Mouse (Mus musculus) left cerebral cortex, adult 18-20 months (tissue): ENCODE data around the gene Palld. TPM values are rescaled to one million over a fixed set of nuclear protein-coding genes. Genes with fewer than 3 reads are reported as not detected.

Experiments
- DNase-seq, 2 experiments: peaks; one replicate each; pipeline ENCODE4 v3.0.0; 2021 to 2022; ENCODE audit warnings: low spot score in 2 of 2, mixed read lengths in 1 of 2
- total RNA-seq, 2 experiments: library from RNA; stranded (reverse); gene quantifications; 2 replicates each; pipeline ENCODE4 v1.2.3; 2021

The Palld gene
- total RNA-seq, 2 experiments from 2014 or later: 3.8 to 4.4 TPM

DNA sequence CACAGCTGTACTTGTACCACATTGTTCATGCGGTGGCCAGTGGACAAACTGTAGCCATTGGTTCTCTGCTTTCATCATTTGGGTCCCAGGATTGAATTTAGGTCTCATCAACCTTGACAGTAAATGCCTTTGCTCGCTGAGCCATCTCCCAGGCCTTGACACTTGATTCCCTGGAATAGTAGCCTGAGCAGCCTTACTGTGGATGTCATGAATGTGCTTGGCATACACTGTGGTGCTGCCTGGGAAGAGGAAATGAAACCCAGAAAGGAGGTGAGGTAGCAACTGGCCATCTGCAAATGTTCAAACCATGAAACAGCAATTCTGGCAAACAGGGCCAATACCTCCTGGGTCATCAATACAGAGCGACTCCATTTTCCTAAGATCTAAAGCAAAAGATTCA is 34.0 kb downstream of the Palld start:
- no peak for DNase-seq

DNA sequence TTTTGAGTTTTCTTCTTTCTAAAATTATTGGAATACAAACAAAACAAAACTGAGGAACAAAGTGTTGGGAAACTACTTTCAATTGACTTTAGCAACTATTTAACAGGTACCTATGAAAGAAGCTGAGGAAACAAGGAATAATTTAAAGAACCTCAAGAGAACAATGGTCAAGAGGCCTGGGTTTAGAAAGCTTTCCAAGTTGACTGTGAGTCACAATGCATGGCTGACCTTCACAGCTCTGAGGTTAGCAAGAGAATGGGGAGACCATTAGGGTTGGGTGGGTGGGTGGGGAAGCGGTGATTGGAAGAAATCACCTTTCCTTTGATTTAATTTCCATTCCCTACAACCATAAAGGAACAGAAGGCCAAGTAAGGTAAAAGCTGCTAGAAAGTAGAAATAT is 35.6 kb downstream of the Palld start:
- DNase-seq: no peak

DNA sequence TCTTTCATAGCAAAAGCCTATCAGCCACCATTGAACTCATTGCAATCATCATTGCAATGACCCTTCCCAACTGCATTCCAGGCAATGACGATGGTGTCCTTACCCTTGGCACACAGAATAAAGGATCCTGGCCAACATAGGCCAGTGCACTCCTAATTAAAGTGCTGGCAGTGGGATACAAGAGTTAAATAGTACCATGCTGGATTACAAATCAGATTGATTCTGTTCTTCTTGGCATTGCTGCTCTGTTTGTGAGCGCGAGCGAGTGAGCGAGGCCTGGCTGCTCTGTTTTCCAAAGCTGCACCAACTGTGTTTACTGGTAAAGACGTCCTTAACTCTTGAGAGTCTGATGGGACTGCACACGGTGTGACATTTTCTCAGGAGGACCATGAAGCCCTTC is 37.1 kb downstream of the Palld start:
- no peak for DNase-seq

DNA sequence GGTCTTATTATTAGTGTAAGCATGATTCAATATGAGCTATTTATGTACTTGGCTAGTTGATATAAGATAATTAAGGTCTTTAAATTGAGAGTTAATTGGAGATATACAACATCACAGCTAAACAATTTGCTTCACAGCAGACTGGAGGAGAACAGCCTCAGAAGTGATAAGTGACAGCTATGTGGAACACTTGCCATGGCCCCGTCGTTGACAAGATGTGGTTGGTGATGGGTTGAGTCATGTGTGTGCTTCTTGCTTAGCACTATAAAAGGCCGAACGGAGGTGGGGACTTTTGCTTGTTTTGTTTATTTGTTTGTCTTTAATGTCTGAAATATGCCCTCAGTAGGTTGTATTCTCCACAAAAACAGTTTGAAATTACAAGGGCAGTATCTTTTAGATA is 51.2 kb downstream of the Palld start:
- no peak for DNase-seq

DNA sequence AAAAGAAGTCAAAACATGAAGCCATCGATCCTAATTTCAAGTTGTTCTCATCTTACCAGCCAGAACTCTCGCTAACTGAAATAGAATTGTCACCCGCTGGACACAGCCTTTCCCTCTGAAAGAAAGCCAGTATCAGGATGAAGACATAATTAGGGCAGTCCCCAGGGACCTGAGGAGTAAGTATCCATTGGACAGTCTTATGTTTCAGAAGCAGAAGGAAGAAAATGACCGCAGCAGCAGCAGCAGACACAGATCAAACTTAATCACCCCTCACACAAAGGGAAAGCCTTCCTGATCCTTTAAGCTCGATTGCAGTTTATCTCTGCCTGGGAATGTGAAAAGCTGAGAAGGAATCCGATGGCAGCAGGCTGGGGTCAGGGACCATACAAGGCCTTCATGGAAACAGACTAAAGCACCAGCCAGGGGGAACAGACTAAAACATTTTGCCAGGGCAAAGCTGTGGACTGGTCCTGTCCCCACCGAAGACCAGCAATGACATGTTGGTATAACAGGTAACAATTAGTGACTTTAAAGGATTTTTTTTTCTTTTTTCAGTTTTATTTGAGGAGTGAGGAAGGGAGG is 53.8 kb downstream of the Palld start:
- DNase-seq: no peak

DNA sequence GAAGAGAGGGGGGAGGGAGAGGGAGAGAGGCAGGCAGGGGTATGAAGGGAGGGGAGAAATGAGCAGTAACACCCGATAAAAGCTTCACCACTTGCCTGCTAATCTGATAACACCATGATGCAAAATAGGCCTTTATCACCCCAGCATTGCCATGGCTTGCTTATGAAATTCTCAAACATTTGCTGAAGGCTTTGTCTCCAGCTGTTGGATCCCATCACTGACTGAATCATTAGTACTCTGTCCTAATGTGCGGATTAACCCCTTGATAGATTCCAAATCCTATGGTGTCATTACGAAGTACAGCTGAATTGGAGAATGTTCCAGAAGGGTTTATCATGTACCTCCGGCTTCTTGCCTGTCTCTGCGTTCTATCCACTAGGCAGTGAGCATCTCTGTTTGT is 55.0 kb downstream of the Palld start:
- no peak for DNase-seq

DNA sequence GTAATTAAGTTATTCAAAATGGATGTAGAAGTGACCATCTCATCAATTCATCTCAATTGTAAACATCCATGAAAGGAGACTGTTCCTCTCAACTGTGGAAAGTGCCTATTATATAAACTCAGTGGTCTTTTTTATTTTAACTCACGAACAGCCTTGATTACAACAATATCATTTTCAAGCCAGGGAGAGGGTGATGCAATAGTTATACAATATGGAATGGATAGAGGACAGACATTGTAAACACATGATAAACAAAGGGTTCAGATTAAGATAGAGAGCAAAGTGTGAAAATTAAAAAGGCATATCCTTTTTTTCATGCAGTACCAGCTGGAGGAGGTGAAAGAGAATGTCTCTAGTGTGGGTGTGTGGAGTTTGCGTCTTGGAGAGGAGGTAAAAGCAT is 57.5 kb downstream of the Palld start:
- DNase-seq: no peak

DNA sequence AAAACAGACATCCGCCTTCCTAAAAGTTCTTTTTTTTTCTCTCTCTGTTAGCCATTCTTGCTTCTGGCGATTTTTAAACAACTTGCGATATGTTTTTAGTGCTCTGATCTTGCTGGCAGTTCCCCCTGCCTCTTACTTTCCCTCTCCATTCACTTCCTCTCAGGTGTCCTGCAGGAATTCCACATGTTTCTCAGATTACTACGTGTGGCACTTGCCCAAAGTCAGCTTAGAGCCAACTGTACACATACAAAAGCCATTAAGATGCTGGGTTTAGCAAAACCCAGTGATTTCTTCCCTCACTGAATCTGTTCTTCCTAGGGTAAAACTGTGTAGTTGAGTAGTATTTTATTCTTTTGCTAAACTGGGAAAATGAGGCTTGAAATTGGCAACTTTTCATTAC is 57.9 kb downstream of the Palld start:
- no peak for DNase-seq

DNA sequence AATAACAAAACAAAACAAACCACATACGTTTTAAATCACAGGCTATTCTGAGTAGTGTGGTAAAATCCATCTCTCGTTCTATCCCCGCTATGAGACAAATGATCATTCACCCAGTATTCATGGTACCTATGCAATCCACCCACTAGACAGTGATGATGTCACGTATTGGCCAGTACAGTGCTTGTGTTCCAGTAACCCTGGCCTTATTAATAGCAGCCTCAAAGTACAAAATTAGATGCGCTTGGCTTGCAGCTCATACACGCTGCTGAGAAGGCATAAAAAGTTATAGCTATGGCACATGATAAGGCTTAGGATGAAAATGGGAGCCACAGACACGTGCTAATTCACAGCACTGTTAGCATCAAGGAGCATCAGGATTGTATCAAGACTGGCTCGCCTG is 58.7 kb downstream of the Palld start:
- DNase-seq: no peak

DNA sequence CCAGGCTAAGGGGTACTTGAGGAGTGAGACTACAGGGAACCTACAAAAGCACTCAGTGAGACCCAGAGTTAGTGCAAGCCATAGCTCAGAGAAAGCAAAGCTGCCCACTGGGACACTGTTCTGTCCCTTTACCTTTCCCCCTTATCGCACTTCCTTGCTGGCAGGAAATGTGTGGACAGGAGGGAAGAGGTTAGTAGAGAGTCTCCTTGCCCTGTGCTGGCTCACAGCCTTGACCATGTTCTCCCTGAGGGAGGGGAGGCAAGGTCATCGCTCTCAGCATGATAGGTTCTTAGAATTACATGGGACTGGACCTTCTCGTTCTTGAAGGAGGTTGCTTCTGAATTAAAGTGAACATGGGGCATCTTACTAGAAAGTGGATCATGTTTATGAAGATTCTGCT is 69.3 kb downstream of the Palld start:
- no peak for DNase-seq

DNA sequence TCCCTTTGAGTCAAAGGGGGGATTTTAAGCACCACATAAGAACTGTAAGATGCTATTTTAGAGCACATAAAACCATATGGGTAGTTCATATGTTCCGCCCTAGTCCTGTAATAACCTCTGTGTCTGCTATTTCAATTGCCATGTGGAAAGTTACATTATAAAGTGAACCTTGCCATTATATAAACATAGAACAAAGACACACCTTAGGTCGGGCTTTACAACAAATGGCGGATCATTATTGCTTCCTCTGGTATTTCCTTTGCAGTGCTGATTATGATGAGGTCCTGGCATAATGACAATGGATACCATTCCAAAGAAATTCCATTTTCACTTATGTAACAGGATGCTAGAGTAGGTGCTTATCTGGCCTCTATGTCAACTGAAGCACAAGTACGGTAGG is 70.5 kb downstream of the Palld start:
- no peak for DNase-seq

DNA sequence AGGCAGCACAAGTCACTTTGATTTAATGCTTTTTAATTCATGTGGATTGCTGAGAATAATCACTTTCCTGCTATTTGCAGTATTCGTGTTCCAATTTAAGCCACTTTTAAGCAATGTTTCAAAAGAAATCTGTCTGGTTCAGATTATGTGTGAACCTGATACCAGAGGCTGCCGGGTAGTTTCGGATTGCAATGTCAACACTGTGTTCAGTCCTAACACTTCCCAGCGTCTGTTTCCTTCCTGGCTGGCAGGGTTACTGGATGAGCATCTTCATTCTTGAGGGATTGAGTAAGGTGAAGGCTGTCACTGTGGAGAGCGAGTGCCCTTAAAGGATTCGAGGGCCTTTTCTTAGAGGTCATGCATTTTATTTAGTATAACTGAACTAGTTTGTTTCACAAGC is 71.7 kb downstream of the Palld start:
- no peak for DNase-seq

DNA sequence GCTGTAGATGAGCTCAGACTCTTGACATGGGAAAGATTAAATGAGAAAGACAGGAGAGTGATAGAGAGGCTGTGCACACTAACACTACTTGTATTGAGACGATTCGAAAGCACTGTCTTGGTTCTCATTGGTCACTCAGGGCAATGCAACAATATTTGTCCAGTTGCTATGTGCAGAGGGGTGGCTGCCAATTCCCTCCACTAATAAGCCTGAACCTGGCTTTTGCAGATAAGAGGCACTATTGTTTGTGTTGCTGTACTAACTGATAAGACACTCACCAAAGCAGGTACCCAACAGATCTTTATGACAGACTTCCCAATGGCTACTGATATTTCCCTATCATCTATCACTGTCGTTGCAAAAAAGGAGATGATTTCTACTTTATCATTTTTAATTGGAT is 77.9 kb downstream of the Palld start:
- no peak for DNase-seq

DNA sequence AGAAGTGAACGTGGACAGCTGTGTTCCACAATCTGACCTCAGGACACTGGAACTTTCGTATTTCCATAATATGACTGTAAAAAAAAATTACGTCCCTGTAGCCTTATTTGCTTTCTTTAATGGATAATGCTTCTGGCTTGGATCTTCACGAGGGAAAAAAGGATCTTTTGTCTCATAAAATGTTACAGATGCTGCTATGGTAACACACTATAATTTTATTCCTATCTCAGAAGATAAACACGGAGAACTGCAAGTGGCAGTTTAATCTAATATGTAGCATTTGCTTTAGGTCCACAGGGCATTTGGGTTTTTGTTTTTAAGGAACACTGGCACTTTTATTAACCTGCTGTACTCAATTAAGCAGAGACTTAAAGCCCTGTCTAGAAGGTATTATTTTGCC is 79.3 kb downstream of the Palld start:
- DNase-seq: no peak

DNA sequence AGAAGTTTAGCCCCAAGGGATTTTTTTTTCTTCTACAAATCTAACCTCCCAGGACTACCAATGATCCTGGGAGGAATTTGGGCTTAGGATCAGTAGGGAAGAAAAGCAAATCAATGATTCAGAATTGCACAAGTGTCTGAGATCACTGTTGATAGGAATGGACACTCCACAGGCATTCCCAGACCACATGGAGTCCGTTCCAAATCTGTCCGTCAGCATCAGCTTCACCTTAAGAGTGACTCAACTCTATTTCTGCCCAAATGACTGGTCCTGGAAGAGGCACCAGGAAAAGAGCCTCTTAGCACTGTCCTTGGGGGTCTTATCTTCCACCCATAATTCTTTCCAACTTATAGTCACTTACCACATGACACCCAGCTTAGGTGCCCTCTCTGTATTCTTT is 98.7 kb downstream of the Palld start:
- DNase-seq: no peak

DNA sequence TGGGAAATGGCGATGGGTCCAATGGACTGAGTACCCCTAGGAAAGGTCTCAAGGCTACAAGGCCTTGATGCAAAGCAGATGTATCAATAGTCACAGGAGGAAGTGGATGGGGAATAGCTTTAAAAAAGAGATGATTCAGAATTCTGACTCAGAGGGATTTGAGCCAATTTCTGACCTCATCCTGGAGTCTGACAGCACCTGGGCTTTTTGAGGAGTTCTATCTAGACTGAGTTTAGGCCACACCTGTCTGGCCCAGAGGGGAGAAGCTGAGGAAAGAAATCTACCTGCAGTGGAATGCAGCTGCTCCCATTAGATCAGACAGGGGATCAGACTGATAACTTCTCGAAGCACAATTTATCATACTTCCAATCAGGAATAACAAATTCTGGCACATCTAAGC is 99.7 kb downstream of the Palld start:
- DNase-seq: no peak

DNA sequence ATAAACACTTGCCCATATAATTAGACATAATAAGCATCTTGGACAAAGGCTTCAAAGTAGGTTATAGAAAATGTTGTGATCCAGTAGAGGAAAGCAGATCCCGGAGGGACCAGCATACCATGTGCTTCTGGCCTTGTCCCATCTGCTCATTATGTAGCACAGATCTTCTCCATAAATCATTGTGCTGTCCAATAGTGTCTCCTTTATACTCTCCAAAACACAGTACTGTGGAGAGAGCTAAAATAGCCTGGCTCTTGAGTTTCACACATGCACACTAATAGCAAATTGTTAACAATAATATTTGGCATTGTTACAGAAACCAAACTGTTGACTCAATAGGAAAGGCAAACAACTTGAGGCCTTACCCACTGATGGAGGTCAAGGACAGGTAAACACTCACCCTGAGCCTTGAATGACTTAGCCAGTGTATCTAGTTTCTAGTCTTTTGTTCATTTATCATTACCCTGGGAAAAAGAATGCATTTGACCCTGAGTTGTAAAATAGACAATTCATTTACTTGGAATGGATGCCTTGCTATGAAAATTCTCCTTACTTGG is 105.0 kb downstream of the Palld start:
- no peak for DNase-seq

DNA sequence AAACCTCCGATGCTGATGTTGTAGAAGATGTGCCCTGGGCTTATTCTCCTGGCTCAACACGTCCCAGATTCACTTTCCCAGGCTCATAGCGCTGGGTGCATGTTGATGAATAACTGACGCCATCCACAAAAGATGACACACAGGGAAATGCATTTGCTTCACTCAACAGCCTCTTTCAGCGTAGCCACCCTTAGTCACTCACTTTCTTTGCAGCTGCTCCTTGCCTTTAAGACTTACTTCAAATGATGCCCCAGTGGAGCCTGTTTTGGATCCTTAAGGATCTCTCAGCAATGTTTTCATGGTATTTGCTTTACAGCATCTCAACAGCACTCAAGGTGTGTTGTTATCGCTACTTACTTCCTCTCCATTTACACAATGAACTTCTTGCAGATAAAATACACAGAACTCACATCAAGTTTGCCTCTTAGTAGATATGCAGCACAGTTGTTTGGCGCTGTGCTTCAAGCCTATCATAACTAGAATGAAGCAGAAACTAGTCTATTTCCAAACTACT is 105.9 kb downstream of the Palld start:
- no peak for DNase-seq

DNA sequence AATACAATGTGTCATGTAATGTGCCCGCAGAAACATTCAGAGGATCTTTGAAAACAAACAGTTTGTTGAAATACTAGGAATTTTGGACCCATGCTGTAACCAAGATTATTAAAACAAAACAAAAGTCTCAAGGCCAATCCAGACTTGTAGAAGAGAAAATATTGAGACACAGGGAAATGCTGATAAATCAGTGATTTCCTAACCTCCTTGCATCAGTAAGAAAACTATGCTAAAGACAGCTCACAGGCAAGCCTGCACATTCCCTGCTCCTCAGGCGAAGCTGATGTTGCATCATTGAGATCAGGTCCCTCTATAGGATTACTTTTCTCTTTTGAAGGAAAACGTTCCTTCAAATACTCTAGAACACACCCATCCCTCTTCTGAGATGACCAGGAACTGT is 112.5 kb downstream of the Palld start:
- DNase-seq: no peak

DNA sequence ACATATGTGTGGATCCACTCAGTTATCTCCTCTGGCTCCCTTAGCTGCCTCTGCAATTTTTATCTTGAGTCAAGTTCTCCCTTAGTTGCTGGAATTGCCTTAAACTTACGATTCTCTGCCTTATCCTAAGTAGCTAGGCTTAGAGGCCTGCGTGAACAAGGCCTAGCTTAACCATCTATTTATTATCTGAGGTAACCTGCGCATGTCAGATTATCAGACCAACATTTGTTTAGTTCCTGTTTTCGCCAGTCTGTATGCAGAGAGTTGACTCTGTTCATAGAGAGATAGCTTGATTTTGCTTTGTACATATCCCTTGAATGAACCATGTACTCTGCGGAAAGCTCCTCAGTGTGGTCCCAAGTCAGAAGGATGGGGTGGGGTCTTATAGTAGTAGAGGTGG is 113.2 kb downstream of the Palld start:
- DNase-seq: no peak

DNA sequence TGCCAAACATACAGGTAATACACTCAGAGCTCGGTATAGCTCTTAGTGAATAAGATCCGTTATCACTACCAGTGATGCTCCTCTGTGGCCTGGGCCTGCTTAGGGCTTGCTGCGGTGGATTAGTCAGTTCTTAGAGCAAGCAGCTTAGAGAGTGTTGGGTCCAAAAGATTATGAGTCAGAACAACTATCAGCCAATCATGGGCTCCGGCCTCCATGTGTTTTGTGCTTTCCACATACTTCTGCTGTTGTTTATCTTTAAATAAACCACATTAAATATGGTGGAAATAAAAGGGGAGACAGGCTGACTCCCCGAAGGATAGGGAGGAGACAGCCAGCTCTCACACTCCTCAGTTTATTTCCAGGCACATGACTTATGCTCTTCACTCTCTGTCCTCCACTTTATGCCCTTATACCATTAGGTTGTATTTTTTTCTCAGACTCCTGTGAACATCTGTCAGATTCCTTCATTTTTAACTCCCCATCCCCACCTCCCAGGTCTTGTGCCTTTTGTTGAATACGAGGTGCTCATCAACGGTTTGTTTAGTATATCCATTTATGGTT is 119.5 kb downstream of the Palld start:
- no peak for DNase-seq

DNA sequence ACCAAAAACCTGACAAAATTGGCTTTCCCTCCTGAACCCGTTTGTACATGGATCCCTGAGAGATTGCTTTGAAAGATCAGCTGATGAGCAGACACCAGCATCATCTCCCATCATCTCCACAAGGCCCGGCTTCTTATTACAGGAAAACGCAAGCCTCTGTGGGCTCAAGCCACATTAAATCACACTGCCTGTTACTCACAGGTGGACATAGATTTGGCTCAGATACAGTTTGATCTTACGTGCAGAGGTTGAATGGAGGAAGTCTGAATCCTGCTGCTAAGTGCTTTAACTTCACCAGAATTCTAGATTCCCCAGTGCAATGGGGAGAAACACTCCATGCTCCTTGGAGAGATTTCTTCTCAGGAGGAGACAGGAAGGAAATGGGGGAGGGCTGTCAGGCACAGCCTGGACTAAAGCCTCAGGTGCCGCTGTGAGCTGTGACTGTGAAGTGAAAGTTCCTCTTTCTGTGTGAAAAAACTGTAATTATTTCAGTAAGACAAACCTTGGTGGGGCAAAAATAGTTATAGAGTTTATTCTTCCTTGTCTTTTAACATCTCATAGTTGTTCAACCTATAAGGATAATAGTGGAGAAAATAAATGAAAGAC is 121.7 kb downstream of the Palld start:
- DNase-seq: no peak

DNA sequence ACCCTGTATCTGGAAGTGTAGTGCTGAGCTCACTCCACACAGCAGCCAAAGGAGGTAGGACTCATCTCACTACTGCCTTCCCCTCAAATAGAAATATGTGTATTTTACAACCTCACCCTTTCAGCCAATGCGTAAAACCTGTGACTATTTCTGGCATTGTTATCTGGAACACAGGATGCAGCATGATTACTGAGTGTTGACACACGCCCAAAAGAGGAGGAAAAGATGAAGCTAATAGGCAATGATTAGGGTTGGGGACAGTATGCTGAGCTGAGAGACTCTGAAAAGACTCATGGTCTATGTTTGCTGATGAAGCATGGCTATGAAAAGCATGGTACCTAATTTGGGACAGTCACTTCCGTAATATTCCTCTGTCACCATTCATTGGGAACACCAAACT is 124.3 kb downstream of the Palld start:
- DNase-seq: no peak
